32 mouse cellular contexts compared by ENCODE assay signal in the genomic region with DNA sequence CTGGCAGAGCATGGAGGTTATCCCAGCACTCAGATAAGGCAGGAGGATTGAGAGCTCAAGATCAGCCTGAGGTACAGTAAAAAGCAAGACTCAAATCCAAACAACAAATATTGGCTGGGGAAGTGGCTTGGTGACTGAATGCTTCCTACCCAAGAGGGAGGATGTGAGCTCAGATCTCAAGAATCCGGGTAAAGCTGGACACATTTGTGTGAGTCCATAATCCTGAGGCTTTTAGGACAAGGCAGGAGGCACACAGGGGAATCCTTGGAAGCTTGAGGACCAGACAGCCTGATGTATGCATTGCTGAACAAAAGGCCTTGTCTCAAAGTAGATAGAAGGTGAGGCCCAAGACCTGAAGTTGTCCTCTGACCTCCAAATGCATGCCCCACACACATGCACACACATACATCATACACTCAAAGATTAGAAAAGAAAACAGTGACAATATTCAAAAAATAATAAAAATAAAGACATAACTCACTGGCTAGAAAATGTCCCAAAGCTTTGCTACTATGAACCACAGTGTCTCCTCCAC. TPM values are rescaled to one million over a fixed set of nuclear protein-coding genes. Genes with fewer than 3 reads are reported as not detected.
DNase-seq lines count a peak whose midpoint lies in the region; ATAC-seq and TF ChIP-seq lines count a peak whose summit lies in the region.
"Had no signal": no experiment of that assay in that cellular context is flagged by ENCODE, and none has a peak within 500 bp of the region (broad histone marks: within the 10 kb centered on the region; RNA-seq: fewer than 3 reads in every experiment).

No protein-coding gene starts in this region.

- H3K9me3 ChIP-seq in intestine, embryonic 14.5 days (ENCODE audit: control insufficient read depth, low read length) = no peaks in the 10 kb centered on the region
- H3K9me3 ChIP-seq in intestine, postnatal 0 days (ENCODE audit: control insufficient read depth) = no peaks in the 10 kb centered on the region
- no peaks in the 10 kb centered on the region for H3K9me3 ChIP-seq in lung, embryonic 14.5 days (ENCODE audit: low read depth, low read length)
- H3K9me3 ChIP-seq in heart, embryonic 14.5 days (ENCODE audit: control insufficient read depth, low read length) = no peaks in the 10 kb centered on the region
- H3K9me3 ChIP-seq: embryonic facial prominence, embryonic 10.5 days; hindbrain, embryonic 13.5 days; limb, embryonic 13.5 days; liver, embryonic 12.5 days; midbrain, embryonic 13.5 days had no signal

- no peak for DNase-seq in intestine, embryonic 14.5 days (ENCODE audit: low spot score)
- peak; percentile 35 for DNase-seq in lung, embryonic 14.5 days
- DNase-seq in lung, postnatal 10 days = no peak
- DNase-seq in heart, postnatal 4 days = peak; percentile 17
- no peak for DNase-seq in embryo, embryonic 9.5 days (ENCODE audit: extremely low spot score)
- DNase-seq in thymus, postnatal 10 days (ENCODE audit: low spot score in 2 of 2) = no peak
- DNase-seq: cerebellum, adult 11 months; cerebellum, adult 9-11 months; forebrain, postnatal 0 days; gastrocnemius, postnatal 36 days; layer of hippocampus, adult 9-11 months; thymus, postnatal 14 days had no signal

- 39% methylated on average over 1 of the region's 1 CpGs for WGBS in intestine, embryonic 14.5 days
- WGBS in intestine, postnatal 0 days = 59% methylated on average over 1 of the region's 1 CpGs
- 22% methylated on average over 1 of the region's 1 CpGs for WGBS in lung, embryonic 14.5 days
- 52% methylated on average over 1 of the region's 1 CpGs for WGBS in heart, embryonic 14.5 days

- peaks cover 13% of the 10 kb centered on the region; the same call in 1 of the 2 replicates for H3K4me1 ChIP-seq in intestine, embryonic 14.5 days (replicated peaks; ENCODE audit: control insufficient read depth, insufficient read depth, low read length)
- no peaks in the 10 kb centered on the region for H3K4me1 ChIP-seq in intestine, postnatal 0 days (replicated peaks; ENCODE audit: control insufficient read depth, insufficient read depth, low read length)
- peaks cover 13% of the 10 kb centered on the region for H3K4me1 ChIP-seq in lung, embryonic 14.5 days (ENCODE audit: insufficient read depth)
- H3K4me1 ChIP-seq in heart, embryonic 14.5 days (ENCODE audit: control insufficient read depth in 2 of 2, insufficient read depth in 2 of 2, low read length in 2 of 2) = peaks cover 0 to 3% of the 10 kb centered on the region in 2 experiments; a peak in 1 of 4 replicates
- H3K4me1 ChIP-seq: embryonic facial prominence, embryonic 10.5 days; hindbrain, embryonic 13.5 days; limb, embryonic 13.5 days; liver, embryonic 12.5 days; midbrain, embryonic 13.5 days had no signal

- H3K4me2 ChIP-seq in intestine, embryonic 14.5 days (ENCODE audit: low read length) = no peak overlapping the region
- no peak overlapping the region for H3K4me2 ChIP-seq in intestine, postnatal 0 days (replicated peaks; ENCODE audit: low read depth)
- H3K4me2 ChIP-seq in lung, embryonic 14.5 days = no peak overlapping the region
- H3K4me2 ChIP-seq in heart, embryonic 14.5 days (ENCODE audit: low read length) = no peak overlapping the region
- H3K4me2 ChIP-seq: hindbrain, embryonic 13.5 days; limb, embryonic 13.5 days; liver, embryonic 12.5 days; midbrain, embryonic 13.5 days had no signal

- H3K27ac ChIP-seq in intestine, embryonic 14.5 days (ENCODE audit: low read depth) = peak overlapping the region; percentile 20; the same call in 1 of the 2 replicates
- no peak overlapping the region for H3K27ac ChIP-seq in intestine, postnatal 0 days (ENCODE audit: low read depth, low read length)
- no peak overlapping the region; the same call in 1 of the 2 replicates for H3K27ac ChIP-seq in lung, embryonic 14.5 days (ENCODE audit: low read depth)
- H3K27ac ChIP-seq in heart, embryonic 14.5 days (replicated peaks in 1 of 2; ENCODE audit: control insufficient read depth in 1 of 2, insufficient read depth in 1 of 2, low read depth in 2 of 2, low read length in 2 of 2) = peak overlapping the region; percentile 2 to 12; a peak in 1 of 4 replicates
- H3K27ac ChIP-seq: embryonic facial prominence, embryonic 10.5 days; hindbrain, embryonic 13.5 days; limb, embryonic 13.5 days; liver, embryonic 12.5 days; midbrain, embryonic 13.5 days had no signal

- no peak for TF ChIP-seq CTCF in intestine, postnatal 0 days (IDR thresholded peaks at IDR 0.05; ENCODE audit: low read depth)
- TF ChIP-seq CTCF in lung, embryonic 14.5 days (IDR thresholded peaks at IDR 0.05; ENCODE audit: low read depth) = no peak

- no peaks in the 10 kb centered on the region for H3K36me3 ChIP-seq in intestine, embryonic 14.5 days (ENCODE audit: control insufficient read depth, insufficient read depth, low read length)
- no peaks in the 10 kb centered on the region for H3K36me3 ChIP-seq in intestine, postnatal 0 days (ENCODE audit: control insufficient read depth, insufficient read depth)
- H3K36me3 ChIP-seq in lung, embryonic 14.5 days (ENCODE audit: insufficient read depth) = no peaks in the 10 kb centered on the region
- no peaks in the 10 kb centered on the region for H3K36me3 ChIP-seq in heart, embryonic 14.5 days (ENCODE audit: control insufficient read depth, insufficient read depth, low read length)
- H3K36me3 ChIP-seq: embryonic facial prominence, embryonic 10.5 days; hindbrain, embryonic 13.5 days; limb, embryonic 13.5 days; liver, embryonic 12.5 days; midbrain, embryonic 13.5 days had no signal

- no peak overlapping the region for H3K9ac ChIP-seq in intestine, embryonic 14.5 days (ENCODE audit: low read length)
- H3K9ac ChIP-seq in intestine, postnatal 0 days (ENCODE audit: low read depth, low read length) = no peak overlapping the region
- H3K9ac ChIP-seq in lung, embryonic 14.5 days = no peak overlapping the region
- H3K9ac ChIP-seq in heart, embryonic 14.5 days (ENCODE audit: low read length) = no peak overlapping the region
- H3K9ac ChIP-seq: forebrain, postnatal 0 days; hindbrain, embryonic 13.5 days; limb, embryonic 13.5 days; liver, embryonic 12.5 days; midbrain, embryonic 13.5 days had no signal

- H3K27me3 ChIP-seq in intestine, embryonic 14.5 days (replicated peaks; ENCODE audit: control insufficient read depth, insufficient read depth, low read length) = no peaks in the 10 kb centered on the region
- H3K27me3 ChIP-seq in intestine, postnatal 0 days (replicated peaks; ENCODE audit: control insufficient read depth, insufficient read depth, low read length) = no peaks in the 10 kb centered on the region
- no peaks in the 10 kb centered on the region for H3K27me3 ChIP-seq in lung, embryonic 14.5 days (ENCODE audit: insufficient read depth, low read length)
- H3K27me3 ChIP-seq in heart, embryonic 14.5 days (ENCODE audit: control insufficient read depth, insufficient read depth, low read length) = no peaks in the 10 kb centered on the region
- H3K27me3 ChIP-seq: hindbrain, embryonic 13.5 days; limb, embryonic 13.5 days; liver, embryonic 12.5 days; midbrain, embryonic 13.5 days had no signal

- no peak overlapping the region for H3K4me3 ChIP-seq in intestine, embryonic 14.5 days (ENCODE audit: low read depth, low read length)
- H3K4me3 ChIP-seq in intestine, postnatal 0 days (ENCODE audit: low read depth, low read length) = no peak overlapping the region
- no peak overlapping the region for H3K4me3 ChIP-seq in lung, embryonic 14.5 days (ENCODE audit: low read depth, low read length)
- H3K4me3 ChIP-seq in heart, embryonic 14.5 days (ENCODE audit: control insufficient read depth in 1 of 2, insufficient read depth in 1 of 2, low read depth in 1 of 2, low read length in 2 of 2) = no peak overlapping the region
- H3K4me3 ChIP-seq: embryonic facial prominence, embryonic 10.5 days; hindbrain, embryonic 13.5 days; limb, embryonic 13.5 days; liver, embryonic 12.5 days; midbrain, embryonic 13.5 days had no signal

- ATAC-seq in intestine, embryonic 14.5 days (replicated peaks; ENCODE audit: low FRiP score, low TSS enrichment, low read depth) = no peak; the same call in 1 of the 2 replicates
- no peak for ATAC-seq in intestine, postnatal 0 days
- ATAC-seq in lung, embryonic 14.5 days (ENCODE audit: insufficient read depth) = peak; percentile 28
- no peak for ATAC-seq in heart, embryonic 14.5 days (ENCODE audit: insufficient number of reproducible peaks, insufficient read depth, low FRiP score, low read depth)
- ATAC-seq: liver, embryonic 12.5 days; midbrain, embryonic 13.5 days had no signal

RNA-seq across cellular contexts. Expression of gene Mmp8, which starts 13.3 kb away (rescaled TPM):
- polyA plus RNA-seq in intestine, embryonic 14.5 days (2014; fragmentation: Nextera tagmentation; extraction: Ambion mirVana) = 0.23 TPM in 1 of 2 replicates, not detected in the other
- polyA plus RNA-seq in intestine, postnatal 0 days (2015; fragmentation: Nextera tagmentation; extraction: Ambion mirVana) = 0.05 and 0.09 TPM in 2 replicates
- polyA plus RNA-seq in lung, embryonic 14.5 days (2014; fragmentation: Nextera tagmentation; extraction: Ambion mirVana) = 0.24 and 0.69 TPM in 2 replicates
- 0.14 and 0.24 TPM in 2 replicates for polyA plus RNA-seq in heart, embryonic 14.5 days (2014; fragmentation: Nextera tagmentation; extraction: Ambion mirVana)
- total RNA-seq in heart, postnatal 4 days (2021) = under 1 TPM in 1 of 2 experiments, not detected in 1; 0.41 TPM
- total RNA-seq: gastrocnemius, postnatal 36 days; left cerebral cortex, adult 18-20 months; left cerebral cortex, postnatal 25 days; MEL had no signal
- polyA plus RNA-seq: adrenal gland, adult 2 months; C2C12; embryonic facial prominence, embryonic 10.5 days; large intestine, adult 2 months; testis, adult 2 months had no signal

RNA-seq across cellular contexts. Expression of gene Mmp27, which starts 26.2 kb away (rescaled TPM):
- not detected in 2 replicates for polyA plus RNA-seq in intestine, embryonic 14.5 days (2014; fragmentation: Nextera tagmentation; extraction: Ambion mirVana)
- 0.14 and 0.26 TPM in 2 replicates for polyA plus RNA-seq in intestine, postnatal 0 days (2015; fragmentation: Nextera tagmentation; extraction: Ambion mirVana)
- polyA plus RNA-seq in lung, embryonic 14.5 days (2014; fragmentation: Nextera tagmentation; extraction: Ambion mirVana) = not detected in 2 replicates
- not detected in 2 replicates for polyA plus RNA-seq in heart, embryonic 14.5 days (2014; fragmentation: Nextera tagmentation; extraction: Ambion mirVana)
- not detected for total RNA-seq in heart, postnatal 4 days (2021)
- total RNA-seq: forebrain, postnatal 0 days; left cerebral cortex, adult 18-20 months; left cerebral cortex, postnatal 25 days; monocyte, adult 5-6 weeks had no signal
- polyA plus RNA-seq: C2C12; embryonic facial prominence, embryonic 10.5 days; forebrain, postnatal 0 days; heart, embryonic 16.5 days; hindbrain, embryonic 13.5 days; large intestine, adult 2 months; limb, embryonic 13.5 days; midbrain, embryonic 13.5 days; testis, adult 2 months had no signal

RNA-seq across cellular contexts. Expression of gene Mmp10, which starts 42.8 kb away (rescaled TPM):
- polyA plus RNA-seq in intestine, embryonic 14.5 days (2014; fragmentation: Nextera tagmentation; extraction: Ambion mirVana) = 0.20 TPM in 1 of 2 replicates, not detected in the other
- polyA plus RNA-seq in intestine, postnatal 0 days (2015; fragmentation: Nextera tagmentation; extraction: Ambion mirVana) = 6.9 and 8.5 TPM in 2 replicates
- polyA plus RNA-seq in lung, embryonic 14.5 days (2014; fragmentation: Nextera tagmentation; extraction: Ambion mirVana) = not detected in 2 replicates
- not detected in 2 replicates for polyA plus RNA-seq in heart, embryonic 14.5 days (2014; fragmentation: Nextera tagmentation; extraction: Ambion mirVana)
- total RNA-seq in heart, postnatal 4 days (2021) = not detected
- total RNA-seq: adrenal gland, adult 2 months; adrenal gland, postnatal 4 days; common myeloid progenitor, adult 5-6 weeks; forebrain, postnatal 0 days; gastrocnemius, postnatal 36 days; left cerebral cortex, adult 18-20 months; left cerebral cortex, postnatal 25 days; megakaryocyte, adult 5-6 weeks; MEL; monocyte, adult 5-6 weeks; neutrophil, adult 5-6 weeks had no signal
- polyA plus RNA-seq: adrenal gland, adult 2 months; embryonic facial prominence, embryonic 10.5 days; forebrain, postnatal 0 days; heart, embryonic 16.5 days; hindbrain, embryonic 13.5 days; limb, embryonic 13.5 days; liver, embryonic 12.5 days; midbrain, embryonic 13.5 days; testis, adult 2 months had no signal

Comparison
In these comparisons a context has a peak if more than half of its experiments do, and no peak if none do; other contexts are left out.
1. DNase-seq: peak in lung, embryonic 14.5 days (single experiment) and heart, postnatal 4 days (single experiment); none in intestine, embryonic 14.5 days (single experiment), lung, postnatal 10 days (single experiment), embryo, embryonic 9.5 days (single experiment) and thymus, postnatal 10 days (0 of 2).
2. H3K27ac ChIP-seq: peak in intestine, embryonic 14.5 days (single experiment) and heart, embryonic 14.5 days (2 of 2); none in intestine, postnatal 0 days (single experiment) and lung, embryonic 14.5 days (single experiment).